Mouse (Mus musculus): ENCODE results near the gene Myo16.

GRCm38 (mm10) chr8:10318103-10318502 lies 164.4 kb downstream of the Myo16 start:
- TF ChIP-seq TAL1 (IDR thresholded peaks at IDR 0.05; ENCODE audit: low read length) (no peak), GATA1 (IDR thresholded peaks at IDR 0.05; ENCODE audit: low read length) (no peak)

All from erythroblast, embryonic 14.5 days (primary cell).